Mouse (Mus musculus) hindbrain, embryonic 15.5 days (tissue): ENCODE measurements around the gene Immt. TPM values are rescaled to one million over a fixed set of nuclear protein-coding genes. Genes with fewer than 3 reads are reported as not detected.

ENCODE experiments used
- ATAC-seq: fragments of 200-750 bp; cut with Nextera tagmentation; 2 replicates; pipeline ENCODE4 v1.8.0; 2017; ENCODE audit warnings: low read depth, moderate number of reproducible peaks, moderate TSS enrichment; ENCODE audit not compliant: low FRiP score
- H3K27ac ChIP-seq: fragments of 300-500 bp; sonication (generic); replicated peaks from 2 replicates; pipeline ENCODE4 v1.5.1; 2015; ENCODE audit warnings: mild to moderate bottlenecking, inconsistent platforms
- H3K27me3 ChIP-seq: fragments of 300-500 bp; sonication (generic); 2 replicates; pipeline ENCODE4 v1.6.1; 2015; ENCODE audit warnings: control low read depth, inconsistent platforms
- H3K36me3 ChIP-seq: fragments of 300-500 bp; sonication (generic); 2 replicates; pipeline ENCODE4 v1.6.1; 2015; ENCODE audit warnings: control low read depth, inconsistent platforms
- H3K4me1 ChIP-seq: fragments of 300-500 bp; sonication (generic); replicated peaks from 2 replicates; pipeline ENCODE4 v1.6.1; 2015; ENCODE audit warnings: control low read depth, inconsistent platforms
- H3K4me2 ChIP-seq: fragments of 300-500 bp; sonication (generic); 2 replicates; pipeline ENCODE4 v1.6.1; 2015; ENCODE audit warnings: moderate library complexity, mild to moderate bottlenecking, inconsistent platforms
- H3K4me3 ChIP-seq: fragments of 300-500 bp; sonication (generic); 2 replicates; pipeline ENCODE4 v1.5.1; 2015; ENCODE audit warnings: mild to moderate bottlenecking, inconsistent platforms
- H3K9ac ChIP-seq: fragments of 300-500 bp; sonication (generic); 2 replicates; pipeline ENCODE4 v1.6.1; 2015; ENCODE audit warnings: inconsistent platforms
- H3K9me3 ChIP-seq: fragments of 300-500 bp; sonication (generic); 2 replicates; pipeline ENCODE4 v1.6.1; 2016; ENCODE audit warnings: control low read depth, inconsistent platforms
- WGBS: fragments of 180-500 bp; shearing (Covaris S2); methylation state at CpG from one replicate; pipeline ENCODE4 v1.1.7; 2015; 5-methylcytosine and 5-hydroxymethylcytosine counted together
- polyA plus RNA-seq: library from polyadenylated mRNA; unstranded; fragments of >200 nt; fragmentation: Nextera tagmentation; extraction: Ambion mirVana; gene quantifications from 2 replicates; pipeline ENCODE4 v1.2.1, GENCODE M21; 2015

Gene Immt
- polyA plus RNA-seq, 1 experiment from 2014 or later: 154 TPM

DNA sequence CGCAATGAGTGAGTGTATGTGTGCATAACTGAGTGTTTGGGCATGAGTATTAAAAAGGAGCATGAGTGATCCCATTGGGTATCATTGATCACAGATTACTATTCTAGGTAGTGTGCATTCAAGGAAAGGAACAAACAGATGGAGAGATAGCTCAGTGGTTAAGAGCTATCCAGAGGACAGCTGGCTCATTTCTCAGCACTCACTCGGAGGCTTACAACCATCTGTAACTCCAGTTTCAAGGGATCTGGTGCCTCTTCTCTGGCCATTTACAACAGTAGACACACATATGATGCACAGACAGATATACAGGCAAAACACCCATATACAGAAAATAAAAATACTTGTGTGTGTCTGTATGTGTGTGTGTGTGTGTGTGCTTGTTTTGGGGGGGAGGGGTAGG lies 36.6 kb downstream of the Immt start:
- no peak overlapping the region for H3K9ac ChIP-seq
- H3K27me3 ChIP-seq: no peaks in the 10 kb centered on the region
- no peak for ATAC-seq
- no peak overlapping the region for H3K4me3 ChIP-seq
- no peaks in the 10 kb centered on the region for H3K4me1 ChIP-seq
- no peak overlapping the region for H3K27ac ChIP-seq
- H3K36me3 ChIP-seq: peaks cover 84% of the 10 kb centered on the region
- H3K4me2 ChIP-seq: no peak overlapping the region
- 88% methylated on average over 2 of the region's 2 CpGs for WGBS
- no peaks in the 10 kb centered on the region for H3K9me3 ChIP-seq

DNA sequence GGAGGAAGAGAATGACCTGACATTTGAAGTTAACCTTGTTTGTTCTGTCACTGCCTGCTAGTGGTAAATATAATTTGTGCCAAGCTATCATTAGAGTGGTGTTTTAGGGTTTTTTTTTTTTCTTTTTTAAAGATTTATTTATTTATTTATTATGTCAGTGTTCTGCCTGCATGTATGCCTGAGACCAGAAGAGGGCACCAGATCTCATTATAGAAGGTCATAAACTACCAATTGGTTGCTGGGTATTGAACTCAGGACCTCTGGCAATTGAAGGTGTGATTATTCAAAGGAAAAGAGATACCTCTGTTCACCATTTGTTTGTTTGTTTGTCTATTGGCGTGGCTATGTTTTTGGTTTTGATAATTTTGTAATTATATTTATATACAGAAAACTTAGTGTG lies 37.7 kb downstream of the Immt start:
- H3K9me3 ChIP-seq: no peaks in the 10 kb centered on the region
- H3K4me3 ChIP-seq: no peak overlapping the region
- H3K4me2 ChIP-seq: no peak overlapping the region
- H3K4me1 ChIP-seq: no peaks in the 10 kb centered on the region
- peaks cover 83% of the 10 kb centered on the region for H3K36me3 ChIP-seq
- no peak overlapping the region for H3K9ac ChIP-seq
- WGBS: 91% methylated on average over 1 of the region's 1 CpGs
- ATAC-seq: no peak
- no peaks in the 10 kb centered on the region for H3K27me3 ChIP-seq
- no peak overlapping the region for H3K27ac ChIP-seq

DNA sequence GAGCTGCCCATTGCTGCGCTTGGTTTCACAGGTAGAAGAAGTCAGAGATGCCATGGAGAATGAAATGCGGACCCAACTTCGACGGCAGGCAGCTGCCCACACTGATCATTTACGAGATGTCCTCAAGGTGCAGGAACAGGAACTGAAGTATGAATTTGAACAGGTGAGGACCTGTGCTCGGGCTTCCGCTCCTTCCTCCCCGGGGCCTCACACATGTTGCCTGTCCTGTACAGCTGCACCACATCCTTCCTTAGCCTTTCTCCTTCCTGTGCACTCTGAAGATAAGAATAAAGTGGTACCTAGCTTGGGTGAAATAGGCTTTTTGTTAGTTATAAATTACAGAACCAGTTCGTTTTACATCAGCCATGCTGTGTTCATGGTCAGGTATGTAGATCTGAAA lies 40.3 kb downstream of the Immt start:
- ATAC-seq: no peak
- H3K27ac ChIP-seq: no peak overlapping the region
- H3K4me3 ChIP-seq: no peak overlapping the region
- no peaks in the 10 kb centered on the region for H3K4me1 ChIP-seq
- peaks cover 77% of the 10 kb centered on the region for H3K36me3 ChIP-seq
- 95% methylated on average over 9 of the region's 9 CpGs for WGBS
- H3K9ac ChIP-seq: no peak overlapping the region
- no peak overlapping the region for H3K4me2 ChIP-seq
- no peaks in the 10 kb centered on the region for H3K27me3 ChIP-seq
- H3K9me3 ChIP-seq: no peaks in the 10 kb centered on the region

DNA sequence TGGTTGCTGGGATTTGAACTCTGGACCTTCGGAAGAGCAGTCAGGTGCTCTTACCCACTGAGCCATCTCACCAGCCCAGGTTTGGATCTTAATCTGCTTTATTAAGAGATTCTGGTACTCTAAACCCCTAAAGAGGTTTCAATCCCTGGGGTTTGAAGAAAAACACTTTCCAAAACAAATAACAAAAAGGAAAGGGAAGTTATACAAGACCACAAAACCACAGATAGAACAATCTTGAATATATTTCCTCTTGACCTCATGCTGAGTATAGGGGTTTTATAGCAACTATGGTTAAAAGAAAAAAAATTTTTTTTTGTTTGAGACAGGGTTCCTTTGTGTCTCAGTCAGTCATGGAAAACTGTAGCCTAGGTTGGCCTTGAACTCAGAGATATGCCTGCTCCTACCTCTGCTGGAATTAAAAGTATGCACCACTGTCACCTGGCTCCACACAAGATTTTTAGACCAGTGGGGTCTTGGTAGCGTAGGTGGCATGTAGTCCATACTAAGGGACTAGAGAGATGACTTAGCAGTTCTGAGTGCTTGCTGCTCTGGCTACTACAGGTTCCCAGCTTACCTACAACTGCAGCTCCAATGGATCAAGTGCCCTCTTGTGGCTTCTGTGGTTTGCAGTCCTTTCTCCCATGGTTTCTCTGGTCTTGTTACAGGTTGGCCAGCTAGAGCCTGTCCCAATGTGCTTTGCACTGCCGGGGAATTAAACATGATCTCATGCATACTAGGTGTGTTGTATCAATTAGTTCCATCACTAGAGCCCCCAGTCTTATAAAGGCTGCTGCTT lies 47.0 kb downstream of the Immt start:
- H3K4me3 ChIP-seq: no peak overlapping the region
- H3K4me1 ChIP-seq: no peaks in the 10 kb centered on the region
- no peaks in the 10 kb centered on the region for H3K9me3 ChIP-seq
- H3K27me3 ChIP-seq: no peaks in the 10 kb centered on the region
- ATAC-seq: no peak
- H3K9ac ChIP-seq: no peak overlapping the region
- H3K36me3 ChIP-seq: peaks cover 75% of the 10 kb centered on the region
- H3K4me2 ChIP-seq: no peak overlapping the region
- WGBS: 92% methylated on average over 3 of the region's 3 CpGs
- H3K27ac ChIP-seq: no peak overlapping the region

DNA sequence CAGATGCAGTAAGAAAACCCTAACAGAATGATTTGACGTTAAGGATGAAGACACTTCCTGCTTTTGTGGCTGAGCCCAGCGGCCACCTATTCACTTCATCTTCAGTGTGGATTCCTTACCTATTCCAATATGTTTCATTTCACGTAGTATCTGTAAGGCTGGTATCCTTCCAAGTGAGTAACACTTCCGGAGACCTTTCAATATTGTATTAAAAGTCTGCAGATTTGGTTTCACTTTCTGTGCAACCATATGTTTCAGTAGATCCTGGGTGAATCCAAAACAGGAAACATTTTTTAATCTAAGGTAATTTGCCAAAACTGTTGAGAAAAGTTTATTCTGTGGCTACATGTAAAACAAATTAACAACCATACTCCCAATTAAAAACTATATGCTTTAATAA lies 62.1 kb downstream of the Immt start:
- Histone ChIP-seq H3K4me1 (no peaks in the 10 kb centered on the region), H3K4me2 (no peak overlapping the region), H3K4me3 (no peak overlapping the region), H3K27me3 (no peaks in the 10 kb centered on the region), H3K27ac (no peak overlapping the region), H3K36me3 (peaks cover 93% of the 10 kb centered on the region), H3K9ac (no peak overlapping the region), H3K9me3 (no peaks in the 10 kb centered on the region)
- over 99% methylated on average over 4 of the region's 4 CpGs for WGBS
- no peak for ATAC-seq

DNA sequence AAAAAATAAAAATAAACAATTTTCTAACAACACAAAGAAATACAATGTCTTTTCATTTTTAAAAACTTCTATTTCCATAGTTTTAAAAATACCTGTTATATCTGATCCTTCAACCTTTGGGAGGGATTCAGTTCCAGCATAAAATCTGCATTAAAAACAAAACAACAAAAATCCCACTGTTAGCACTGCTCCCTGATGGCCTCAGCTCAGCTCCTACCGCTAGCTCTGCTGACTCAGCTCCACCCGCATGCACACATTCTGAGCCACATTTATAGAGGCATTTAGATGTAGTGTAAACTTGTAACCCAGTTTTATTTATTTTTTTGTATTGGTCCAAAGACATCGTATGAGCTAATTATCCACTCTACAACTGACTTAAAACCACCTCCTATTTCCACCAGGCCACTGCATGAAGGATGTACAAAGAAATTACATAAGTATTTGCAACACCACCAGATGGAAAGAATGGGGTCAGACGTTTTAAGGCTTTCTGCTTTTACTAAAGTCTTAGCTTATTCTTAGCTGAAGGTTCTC lies 76.6 kb downstream of the Immt start:
- Histone ChIP-seq H3K27me3 (no peaks in the 10 kb centered on the region), H3K4me3 (peak overlapping the region; percentile 69), H3K4me1 (peaks cover 21% of the 10 kb centered on the region), H3K27ac (no peak overlapping the region), H3K4me2 (peak overlapping the region; percentile 69), H3K9me3 (no peaks in the 10 kb centered on the region), H3K9ac (peak overlapping the region; percentile 62), H3K36me3 (peaks cover 28% of the 10 kb centered on the region)
- ATAC-seq: no peak
- WGBS: 7% methylated on average over 4 of the region's 4 CpGs

DNA sequence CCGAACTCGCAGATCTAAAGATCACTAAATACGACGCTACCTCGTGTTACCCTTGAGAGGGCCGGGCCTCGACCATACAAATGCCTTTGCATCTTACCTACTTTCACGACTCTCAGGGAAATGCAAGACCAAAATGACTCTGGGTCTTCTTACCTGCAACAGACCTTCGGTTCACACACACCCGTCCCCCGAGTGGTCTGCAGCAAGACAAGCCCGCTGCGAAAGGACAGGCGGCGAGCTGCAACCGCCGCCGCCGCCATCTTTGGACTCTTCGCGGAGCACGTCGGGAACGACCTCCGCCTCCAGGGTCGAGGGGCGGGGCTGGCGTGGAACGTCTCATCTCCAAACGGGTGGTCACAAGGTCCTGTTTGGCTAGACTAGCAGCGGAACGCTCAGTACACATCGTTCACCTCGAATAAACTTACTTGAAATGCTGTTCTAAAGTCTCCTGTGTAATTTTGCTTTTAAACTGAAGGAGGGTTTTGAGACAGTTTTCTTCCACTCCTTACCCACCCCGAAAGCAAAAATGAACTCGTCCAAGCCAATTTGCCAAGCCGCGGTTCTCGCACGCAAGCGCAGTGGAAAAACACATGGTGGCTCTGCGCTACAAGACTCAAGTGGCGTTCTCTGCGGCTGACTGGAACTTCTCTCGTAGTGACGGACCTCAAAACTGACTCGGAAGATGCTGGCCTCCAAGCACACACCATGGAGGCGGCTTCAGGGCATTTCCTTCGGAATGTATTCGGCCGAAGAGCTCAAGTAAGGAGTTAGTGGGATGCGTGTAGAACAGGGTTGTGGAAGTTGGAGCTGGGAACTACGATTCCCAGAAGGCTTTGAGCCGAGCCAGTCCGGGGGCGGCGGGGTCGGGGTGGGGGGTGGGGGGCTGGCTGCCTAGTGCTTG lies 77.6 kb downstream of the Immt start, which contains the start of the genes Ptcd3 and Polr1a:
TSS of gene Ptcd3 (minus strand) at position 270 of the 901 bp plus-strand sequence.
TSS of gene Polr1a (plus strand) at position 573 of the 901 bp plus-strand sequence.
- WGBS: under 1% methylated on average over 58 of the region's 58 CpGs
- Histone ChIP-seq H3K9ac (peak within 1 kb of the TSS; percentile 62), H3K4me3 (peak within 1 kb of the TSS; percentile 69), H3K27ac (peak within 1 kb of the TSS; percentile 70), H3K4me1 (peaks cover 21% of the 10 kb centered on the region), H3K36me3 (peaks cover 24% of the 10 kb centered on the region), H3K4me2 (peak within 1 kb of the TSS; percentile 69), H3K9me3 (no peaks in the 10 kb centered on the region), H3K27me3 (no peaks in the 10 kb centered on the region)
- peak; percentile 94 for ATAC-seq

DNA sequence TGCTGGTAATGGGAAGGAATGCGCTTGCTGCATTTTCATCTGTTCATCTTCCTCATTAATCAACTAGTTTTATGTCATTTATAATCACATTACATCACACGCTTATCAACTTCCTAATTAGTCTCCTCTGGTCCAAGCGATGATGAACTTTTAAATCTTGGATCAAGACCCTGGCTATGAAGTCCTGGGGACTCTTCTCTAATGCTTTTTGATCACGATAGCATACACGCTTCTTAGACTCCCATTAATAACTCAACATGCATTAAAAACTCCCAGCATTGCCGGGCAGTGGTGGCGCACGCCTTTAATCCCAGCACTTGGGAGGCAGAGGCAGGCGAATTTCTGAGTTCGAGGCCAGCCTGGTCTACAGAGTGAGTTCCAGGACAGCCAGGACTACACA lies 78.3 kb downstream of the Immt start:
- Histone ChIP-seq H3K36me3 (peaks cover 24% of the 10 kb centered on the region), H3K4me2 (peak overlapping the region; percentile 69), H3K27ac (peak overlapping the region; percentile 70; the same call in 1 of the 2 replicates), H3K9me3 (no peaks in the 10 kb centered on the region), H3K9ac (peak overlapping the region; percentile 62), H3K4me3 (peak overlapping the region; percentile 69), H3K27me3 (no peaks in the 10 kb centered on the region), H3K4me1 (peaks cover 21% of the 10 kb centered on the region)
- WGBS: 23% methylated on average over 10 of the region's 10 CpGs
- ATAC-seq: no peak; the same call in 1 of the 2 replicates

DNA sequence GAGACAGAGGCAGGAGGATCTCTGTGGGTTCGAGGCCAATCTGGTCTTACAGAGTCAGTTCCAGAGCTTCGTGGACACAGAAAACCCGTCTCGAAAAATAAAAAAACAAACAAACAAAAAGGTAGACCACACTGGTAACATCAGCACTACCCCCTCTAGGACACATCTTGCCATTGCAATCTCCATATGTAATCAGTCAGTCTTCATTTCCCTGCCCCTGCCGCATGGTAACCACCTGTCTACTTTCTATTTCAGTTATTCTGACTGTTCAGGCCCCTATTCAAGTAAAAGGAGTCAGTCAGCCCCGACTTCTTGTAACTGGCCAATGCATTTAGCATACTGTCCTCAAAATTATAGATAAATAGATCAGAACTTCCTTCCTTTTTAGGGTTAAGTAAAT lies 78.7 kb downstream of the Immt start:
- Histone ChIP-seq H3K4me1 (peaks cover 21% of the 10 kb centered on the region), H3K9ac (no peak overlapping the region), H3K27ac (no peak overlapping the region), H3K27me3 (no peaks in the 10 kb centered on the region), H3K4me3 (peak overlapping the region; percentile 69), H3K9me3 (no peaks in the 10 kb centered on the region), H3K4me2 (peak overlapping the region; percentile 69), H3K36me3 (peaks cover 21% of the 10 kb centered on the region)
- WGBS: 79% methylated on average over 6 of the region's 6 CpGs
- no peak for ATAC-seq

DNA sequence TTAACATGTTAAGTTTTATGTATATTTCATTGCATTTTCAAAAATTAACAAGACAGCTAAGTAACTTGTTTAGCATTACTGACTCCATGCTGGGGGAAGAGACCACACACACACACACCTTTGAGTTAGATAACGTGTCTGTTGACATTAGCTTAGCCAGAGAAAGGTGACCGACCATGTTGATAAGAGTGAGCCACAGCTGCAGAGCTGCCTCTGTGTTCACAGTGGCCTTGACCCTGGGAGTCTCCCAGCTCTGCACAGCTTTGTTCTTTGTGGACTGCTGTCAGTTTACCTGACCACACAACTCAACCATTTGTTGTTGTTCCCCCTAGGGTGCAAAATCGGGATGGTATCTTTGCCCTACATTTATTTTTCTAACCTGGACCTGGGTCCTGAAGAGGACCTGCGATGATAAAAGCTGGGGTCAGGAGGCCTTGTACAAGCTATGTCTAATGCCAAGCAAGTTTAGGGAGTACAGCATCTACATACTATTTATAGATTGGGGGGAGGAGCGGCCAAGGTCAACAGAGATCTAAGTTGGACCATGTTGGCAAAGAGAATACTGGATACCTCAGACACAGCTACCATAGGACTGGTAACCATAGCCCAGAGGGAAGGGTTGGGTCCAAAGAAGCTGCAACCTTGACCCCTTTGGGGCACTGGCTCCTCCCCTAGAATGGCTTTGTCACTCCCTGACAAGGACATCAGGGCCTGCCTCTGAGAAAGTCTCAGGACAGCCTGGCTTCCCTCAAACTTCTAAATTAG lies 80.7 kb downstream of the Immt start:
- no peak overlapping the region for H3K4me3 ChIP-seq
- H3K4me1 ChIP-seq: peaks cover 21% of the 10 kb centered on the region
- H3K27ac ChIP-seq: no peak overlapping the region
- H3K36me3 ChIP-seq: peaks cover 27% of the 10 kb centered on the region
- H3K27me3 ChIP-seq: no peaks in the 10 kb centered on the region
- no peaks in the 10 kb centered on the region for H3K9me3 ChIP-seq
- no peak overlapping the region for H3K4me2 ChIP-seq
- ATAC-seq: no peak
- H3K9ac ChIP-seq: no peak overlapping the region
- 89% methylated on average over 5 of the region's 5 CpGs for WGBS

DNA sequence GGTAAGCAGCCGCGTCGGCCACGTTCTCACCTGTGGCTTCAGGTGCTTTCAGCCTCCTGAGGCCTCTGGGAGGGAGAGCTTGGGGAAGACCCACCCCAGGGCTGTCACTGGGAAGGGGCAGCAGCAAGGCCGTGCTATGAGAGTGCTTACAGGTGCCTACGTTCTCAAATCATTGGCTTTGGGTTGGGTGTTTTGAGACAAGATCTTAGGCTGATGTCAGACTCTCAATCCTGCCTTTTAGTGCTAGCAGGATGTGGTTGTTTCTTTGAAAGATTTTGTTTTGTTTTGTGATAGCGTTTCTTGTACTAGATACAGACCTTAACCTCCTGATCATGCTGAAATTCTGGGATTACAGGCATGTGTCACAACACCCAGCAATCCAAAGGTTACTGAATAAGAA lies 89.6 kb downstream of the Immt start:
- WGBS: 94% methylated on average over 7 of the region's 7 CpGs
- no peak for ATAC-seq
- H3K27ac ChIP-seq: no peak overlapping the region
- no peak overlapping the region for H3K4me2 ChIP-seq
- H3K4me3 ChIP-seq: no peak overlapping the region
- no peaks in the 10 kb centered on the region for H3K9me3 ChIP-seq
- H3K36me3 ChIP-seq: peaks cover 87% of the 10 kb centered on the region
- no peak overlapping the region for H3K9ac ChIP-seq
- H3K27me3 ChIP-seq: no peaks in the 10 kb centered on the region
- no peaks in the 10 kb centered on the region for H3K4me1 ChIP-seq
